Mouse (Mus musculus) kidney, postnatal 14 days (tissue): ENCODE measurements at regions not wholly inside any gene's neighbourhood (a gene's known extent, or its start where the extent isn't known, plus 50 kb on each side); places are given as distances from the start of the nearest gene placed in this dataset.

ENCODE experiments used
- DNase-seq: peaks from one replicate; pipeline ENCODE4 v3.0.0; 2022; ENCODE audit warnings: mixed read lengths

GRCm38 (mm10) chr3:149311576-149311975 lies 321.2 kb upstream of the Adgrl2 start:
- DNase-seq, result no peak

DNA sequence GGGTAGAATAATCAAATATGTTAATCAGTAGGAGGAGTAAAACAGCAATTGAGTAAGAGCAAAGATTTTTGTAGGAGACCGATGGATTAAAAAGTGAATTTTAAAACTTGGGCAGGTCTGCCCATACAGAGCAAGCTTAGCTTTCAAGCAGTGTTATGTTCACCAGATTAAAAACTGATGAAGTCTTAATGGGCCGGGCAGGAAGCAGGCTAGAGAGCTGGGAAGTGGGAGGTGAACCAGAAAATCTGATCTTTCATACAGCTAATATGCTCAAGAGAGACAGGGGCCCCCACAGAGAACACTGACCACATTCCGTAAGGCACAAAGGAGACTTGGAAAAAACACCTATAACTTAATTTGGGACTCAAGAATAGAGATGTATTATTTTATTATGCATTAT lies 316.4 kb upstream of the Adgrl2 start:
- no peak for DNase-seq

DNA sequence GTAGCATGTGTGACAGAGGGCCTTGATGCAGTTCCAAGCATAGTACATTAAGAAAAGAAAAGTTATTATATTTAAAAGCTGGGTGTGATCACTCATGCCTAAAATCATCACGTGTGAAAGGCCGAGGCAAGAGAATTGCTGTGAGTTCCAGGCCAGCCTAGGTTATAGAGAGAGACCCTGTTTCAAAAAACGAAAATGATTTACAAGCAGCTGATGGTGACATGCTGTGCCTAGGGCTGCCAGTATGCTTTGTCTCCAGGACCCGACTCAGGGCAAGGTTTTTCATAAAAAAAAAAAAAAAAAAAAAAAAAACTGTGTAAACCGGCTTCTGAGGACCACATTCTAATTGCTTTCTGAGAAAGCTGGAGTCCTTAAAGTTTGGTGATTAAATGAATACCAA lies 315.9 kb upstream of the Adgrl2 start:
- no peak for DNase-seq

GRCm38 (mm10) chr3:149305440-149305839 lies 315.1 kb upstream of the Adgrl2 start:
- DNase-seq, result no peak

- DNase-seq, result no peak
These were observed 314.7 kb upstream of the Adgrl2 start for GRCm38 (mm10) chr3:149305011-149305413.

DNA sequence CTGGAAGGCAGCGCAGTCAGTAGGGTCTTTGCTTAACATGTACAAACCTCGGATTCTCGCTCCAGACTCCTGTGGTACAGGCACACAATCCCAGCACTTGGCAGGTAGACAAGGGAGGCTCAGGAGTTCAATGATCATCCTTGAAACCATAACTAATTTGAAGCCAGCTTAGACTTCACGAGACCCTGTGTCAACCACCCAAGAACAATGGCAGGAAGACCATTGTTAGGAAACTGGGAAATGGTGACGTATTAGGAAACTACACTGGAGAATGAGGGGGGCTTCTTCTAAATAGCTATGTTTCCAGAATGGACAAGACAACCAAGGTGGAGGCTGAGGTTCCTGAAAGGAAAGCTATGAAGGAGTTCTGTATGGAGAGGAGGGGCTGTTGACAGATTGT lies 313.1 kb upstream of the Adgrl2 start:
- no peak for DNase-seq

DNA sequence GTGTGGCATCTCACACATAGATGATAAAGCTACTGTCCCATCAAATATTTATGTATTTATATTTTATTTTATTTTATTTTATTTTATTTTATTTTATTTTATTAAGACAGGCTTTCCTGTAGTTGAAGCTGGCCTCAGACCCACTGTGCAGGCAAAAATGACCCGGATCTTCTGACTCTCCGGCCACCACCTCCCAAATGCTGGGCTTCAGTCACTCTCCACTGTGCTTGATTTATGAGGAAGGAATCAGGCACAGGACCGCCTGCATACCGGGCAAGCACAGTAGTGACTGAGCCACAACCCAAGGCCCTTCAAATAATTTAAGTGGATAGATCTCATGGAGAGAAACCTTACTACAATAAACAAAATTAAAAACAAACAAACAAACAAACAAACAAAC lies 309.6 kb upstream of the Adgrl2 start:
- no peak for DNase-seq

DNA sequence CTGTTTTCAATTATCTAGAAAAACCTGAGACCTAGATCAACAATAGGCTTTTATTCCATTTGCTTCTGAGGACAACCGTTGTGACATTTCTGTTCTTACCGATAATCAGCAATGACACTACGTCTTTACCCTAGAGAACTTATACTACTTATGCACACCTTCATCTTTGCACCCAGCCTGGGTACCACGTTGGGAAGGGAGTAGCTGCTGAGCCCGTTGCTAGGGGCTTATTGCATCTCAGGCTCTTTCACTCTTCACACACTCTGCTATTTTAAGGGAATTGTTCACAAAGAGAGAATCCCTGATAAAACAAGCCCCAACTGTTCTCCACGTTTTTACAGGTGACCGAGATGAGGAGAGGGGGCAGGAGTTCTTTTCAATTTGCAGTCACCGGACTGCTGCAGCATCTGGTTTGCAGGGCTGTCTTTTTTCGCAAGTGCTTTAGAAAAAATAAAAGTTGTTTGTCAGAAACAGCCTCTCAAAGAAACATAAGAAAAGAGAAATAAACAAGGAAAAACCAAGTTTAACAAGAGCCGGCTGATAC lies 306.1 kb upstream of the Adgrl2 start:
- DNase-seq, result no peak

- DNase-seq, result no peak
These were observed 305.6 kb upstream of the Adgrl2 start for GRCm38 (mm10) chr3:149295942-149296341.

DNA sequence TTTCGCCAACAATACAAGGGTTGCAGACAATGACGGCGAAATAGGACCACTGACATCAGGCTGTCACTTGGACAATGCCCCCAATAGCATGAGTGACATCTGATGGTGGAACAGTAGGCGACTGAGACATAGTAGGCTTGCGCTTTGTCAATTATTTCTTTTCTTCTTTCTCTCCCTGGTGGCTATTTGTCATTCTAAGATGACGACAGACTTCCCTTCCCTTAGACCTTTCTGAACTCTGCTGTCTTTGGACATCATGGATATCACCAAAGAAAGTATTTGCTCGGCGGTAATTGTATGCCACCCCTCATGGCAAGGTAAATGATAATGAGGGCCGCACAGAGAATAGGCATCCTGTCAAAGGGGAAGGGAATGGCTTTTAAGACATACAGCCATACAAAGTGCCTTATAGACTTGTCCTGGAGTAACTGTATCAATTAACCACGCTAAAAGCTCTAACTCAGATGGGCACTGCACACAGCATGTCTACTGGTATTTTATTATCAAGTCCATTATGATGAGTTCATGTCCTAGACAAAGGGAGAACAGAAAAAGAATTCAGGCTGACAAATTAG lies 305.0 kb upstream of the Adgrl2 start:
- DNase-seq, result no peak

DNA sequence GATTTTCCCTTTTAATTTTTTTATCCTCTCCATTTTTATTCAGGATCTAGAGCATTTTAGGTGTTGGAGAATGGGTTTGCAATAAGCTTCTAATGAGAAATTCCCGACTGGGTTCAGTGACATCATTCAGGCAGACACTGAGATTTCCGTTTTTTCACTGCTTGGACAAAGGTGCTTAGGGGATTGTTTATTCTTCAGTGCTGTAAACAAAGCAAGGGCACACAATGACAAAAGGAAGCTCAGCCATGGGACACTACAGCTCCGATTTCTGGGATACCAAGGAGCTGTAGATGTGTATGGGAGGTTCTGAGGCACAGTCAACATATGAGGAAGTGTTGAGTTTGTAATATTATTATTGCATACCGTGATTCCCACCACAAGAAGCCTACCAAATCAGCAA lies 304.1 kb upstream of the Adgrl2 start:
- no peak for DNase-seq

DNA sequence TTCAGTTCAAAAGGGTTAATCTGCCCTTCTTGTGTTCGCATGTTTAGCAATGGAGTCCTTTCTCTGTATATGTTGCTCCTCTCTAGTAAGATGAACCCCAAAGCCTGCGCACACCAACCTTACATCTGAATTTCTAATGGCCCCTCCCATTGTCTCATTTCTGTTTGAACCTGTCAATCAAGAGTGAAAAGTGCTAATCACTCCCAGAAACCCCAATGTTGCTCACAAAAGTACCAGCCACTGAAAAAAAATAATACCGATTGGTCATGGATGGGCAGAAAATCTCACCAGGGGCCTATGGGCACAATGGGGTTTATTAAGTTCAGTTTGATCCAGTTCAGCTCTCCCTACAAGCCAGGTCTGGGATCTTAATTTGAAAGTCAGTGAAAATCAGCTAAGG lies 302.1 kb upstream of the Adgrl2 start:
- DNase-seq, result no peak

- no peak for DNase-seq
These were observed 301.1 kb upstream of the Adgrl2 start for GRCm38 (mm10) chr3:149291473-149291872.

GRCm38 (mm10) chr3:149290228-149290627 lies 299.9 kb upstream of the Adgrl2 start:
- DNase-seq, result no peak

- no peak for DNase-seq
These were observed 296.7 kb upstream of the Adgrl2 start for GRCm38 (mm10) chr3:149287080-149287479.

GRCm38 (mm10) chr3:149284976-149285375 lies 294.6 kb upstream of the Adgrl2 start:
- no peak for DNase-seq

DNA sequence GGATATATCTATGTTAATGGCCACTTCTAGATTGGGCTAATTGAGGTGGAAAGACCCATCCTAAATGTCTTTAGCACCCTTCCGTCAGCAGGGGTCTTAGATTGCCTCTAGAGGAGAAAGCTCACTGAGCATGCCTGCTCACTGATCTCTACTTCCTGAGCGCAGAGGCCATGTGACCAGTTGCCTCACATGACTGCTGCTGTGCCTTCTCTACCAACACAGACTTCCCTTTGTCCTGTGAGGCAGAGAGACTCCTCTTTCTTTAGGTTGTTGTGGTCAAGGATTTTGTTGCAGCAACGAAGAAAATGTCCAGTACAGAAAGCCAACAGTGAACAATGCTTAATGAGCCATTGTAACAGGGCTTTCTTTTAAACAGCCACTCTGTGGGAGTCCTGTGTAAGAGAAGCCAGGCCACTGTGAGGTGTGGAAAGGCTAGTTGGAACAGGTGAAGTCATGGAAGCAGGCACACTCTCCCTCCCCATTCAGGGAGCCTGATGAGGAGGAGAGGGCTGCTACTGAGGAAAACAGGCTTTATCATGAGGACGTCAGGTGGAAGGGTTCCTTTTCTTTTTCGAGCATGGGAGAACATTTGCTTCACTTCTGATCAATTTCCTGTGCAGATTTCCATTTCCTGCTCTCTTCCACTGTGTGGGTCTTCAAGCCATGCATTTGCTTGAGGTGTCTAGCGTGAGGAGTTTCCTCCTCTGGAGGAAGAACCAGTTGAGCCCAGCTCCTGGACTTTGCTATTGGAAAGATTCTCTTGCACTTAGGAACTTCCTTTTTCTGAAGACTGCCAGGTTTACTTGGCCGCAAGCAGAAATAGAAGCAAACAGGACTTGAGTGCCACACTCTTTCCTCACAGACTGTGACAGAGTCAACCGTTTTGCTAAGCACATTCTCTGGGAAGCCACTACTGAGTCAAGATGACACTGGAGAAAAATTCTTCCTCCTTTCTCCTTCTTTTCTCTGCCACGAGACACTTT lies 290.7 kb upstream of the Adgrl2 start:
- DNase-seq, result no peak

- DNase-seq, result no peak
These were observed 289.0 kb upstream of the Adgrl2 start for GRCm38 (mm10) chr3:149279338-149279737.

DNA sequence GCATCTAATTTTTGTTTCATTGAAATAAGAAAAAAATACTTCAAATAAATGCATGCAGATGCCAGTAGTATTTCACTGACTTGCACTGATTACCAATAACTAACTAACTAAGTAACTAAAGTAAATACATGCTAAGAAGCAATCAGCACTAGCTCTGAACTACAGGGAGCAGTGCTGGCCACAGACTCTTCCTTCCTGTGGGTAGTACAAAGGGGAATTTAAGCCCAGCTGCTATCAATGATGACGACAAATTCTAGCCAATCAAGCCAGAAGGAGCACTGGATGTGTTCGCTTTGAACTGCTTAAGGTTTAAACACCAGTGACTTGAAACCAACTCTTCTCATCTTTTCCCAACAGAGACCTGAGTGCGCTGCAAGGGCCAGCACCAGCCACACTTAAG lies 287.5 kb upstream of the Adgrl2 start:
- DNase-seq, result no peak

DNA sequence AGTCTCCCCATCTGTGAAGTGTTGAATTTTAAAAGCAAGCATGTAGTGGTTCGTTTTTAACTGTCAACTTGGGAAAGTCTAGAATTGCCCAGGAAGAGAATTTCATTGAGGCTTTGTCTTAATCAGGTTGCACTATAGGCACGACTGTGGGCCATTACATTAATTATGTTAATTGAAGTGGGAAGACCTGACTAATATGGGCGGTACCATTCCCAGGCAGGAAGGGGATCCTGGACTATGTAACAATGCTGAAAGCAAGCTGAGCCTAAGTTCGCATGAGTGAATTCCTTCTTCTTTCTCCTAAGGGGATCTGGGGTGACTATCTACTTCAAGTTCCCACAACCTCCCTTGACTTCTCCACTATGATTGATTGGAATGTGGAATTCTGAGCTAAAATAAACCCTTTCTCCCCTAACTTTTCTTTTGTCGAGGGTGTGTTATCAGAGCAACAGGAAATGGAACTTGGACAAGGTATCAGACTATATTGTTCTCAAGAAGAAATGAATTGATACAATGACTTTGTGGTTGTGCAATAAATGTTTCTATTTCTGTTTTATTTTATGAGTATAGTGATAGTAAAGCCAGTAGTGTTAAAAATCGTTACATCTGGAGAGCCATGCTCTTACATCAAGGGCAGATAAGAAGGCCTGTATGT lies 285.2 kb upstream of the Adgrl2 start:
- no peak for DNase-seq

DNA sequence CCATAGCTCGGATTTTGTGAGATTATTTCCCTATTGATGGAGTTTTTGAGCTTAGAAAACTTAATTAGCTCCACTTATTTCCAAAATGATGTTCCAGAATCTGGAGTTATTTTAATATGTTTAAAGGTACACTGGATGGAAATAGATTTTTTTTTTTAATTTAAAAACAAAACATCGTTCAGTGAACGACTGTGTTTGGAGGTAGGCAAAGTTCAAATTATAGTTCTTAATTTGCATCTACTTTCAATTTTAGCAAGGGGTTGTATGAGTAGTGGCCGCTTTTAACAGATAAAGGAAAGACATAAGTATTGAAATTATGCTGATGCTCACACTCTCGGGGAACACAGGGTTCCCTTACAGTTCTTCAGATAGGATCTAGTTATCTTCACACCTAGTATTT lies 284.6 kb upstream of the Adgrl2 start:
- DNase-seq, result no peak

DNA sequence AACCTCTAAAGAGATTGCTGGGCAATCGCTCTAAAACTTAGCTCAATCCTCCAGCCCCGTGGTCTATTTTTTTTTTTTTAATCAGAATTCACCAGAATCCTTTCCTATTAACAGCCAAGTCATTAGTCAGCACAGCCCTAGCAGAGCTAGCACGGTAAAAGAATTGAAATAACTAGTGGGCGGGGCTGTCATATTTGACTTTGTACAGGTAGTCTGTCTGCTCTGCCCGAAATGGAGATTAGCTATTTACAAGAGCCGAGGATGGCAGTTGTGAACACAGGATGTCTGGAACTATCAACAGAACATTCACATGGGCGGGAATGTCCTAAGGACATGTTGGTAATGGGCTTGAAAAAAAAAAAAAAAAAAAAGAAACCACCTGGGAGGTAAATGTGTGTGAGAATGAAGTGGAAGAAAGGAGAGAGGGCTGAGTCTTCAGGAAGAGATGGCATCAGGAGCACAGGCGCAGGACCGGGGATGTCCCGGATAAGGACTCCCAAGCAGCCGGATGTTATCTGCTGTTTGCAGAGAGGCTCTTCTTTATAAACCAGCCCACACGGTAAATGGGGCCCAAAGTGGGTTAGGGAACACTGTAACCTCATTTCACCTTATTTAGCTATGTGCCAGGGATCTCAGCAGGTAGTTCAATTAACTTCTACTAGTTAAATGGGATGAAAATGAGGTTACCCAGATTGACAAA lies 283.8 kb upstream of the Adgrl2 start:
- DNase-seq, result peak; percentile 11

- no peak for DNase-seq
These were observed 280.1 kb upstream of the Adgrl2 start for GRCm38 (mm10) chr3:149270459-149270858.
